Mouse (Mus musculus): ENCODE data around the gene Fgf6. TPM values are rescaled to one million over a fixed set of nuclear protein-coding genes. Genes with fewer than 3 reads are reported as not detected.

Gene Fgf6
- total and polyA plus RNA-seq, 2 experiments: not detected

DNA sequence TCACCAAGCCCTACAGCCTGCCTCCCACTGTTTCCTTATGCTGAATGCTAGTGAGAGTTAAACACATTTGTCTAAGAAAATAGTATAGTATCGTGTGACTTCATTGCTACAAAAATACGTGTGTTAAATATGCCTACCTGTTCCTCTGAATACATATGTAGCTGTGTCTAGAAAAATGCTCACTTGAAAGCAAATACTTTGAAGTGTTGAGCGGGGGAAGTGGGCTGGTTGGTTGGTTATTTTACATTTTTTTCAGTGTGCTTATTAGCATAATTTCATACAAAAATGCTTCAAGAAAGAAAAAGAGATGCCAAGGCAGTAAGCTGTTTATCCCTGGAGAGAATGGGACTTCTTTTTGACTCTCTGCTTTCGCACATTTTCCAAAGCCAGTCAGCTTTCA lies 44.6 kb downstream of the Fgf6 start:
- no peaks in the 10 kb centered on the region for H3K4me1 ChIP-seq (ENCODE audit: control insufficient read depth, insufficient read depth, low read length)
- no peak for DNase-seq (ENCODE audit: extremely low read depth, low read depth, low spot score)
- no peaks in the 10 kb centered on the region for H3K36me3 ChIP-seq (ENCODE audit: control insufficient read depth, insufficient read depth, low read length)
- WGBS: 83% methylated on average over 4 of the region's 4 CpGs
- no peaks in the 10 kb centered on the region for H3K79me2 ChIP-seq (ENCODE audit: control insufficient read depth, insufficient read depth, low read length)
- H3K4me3 ChIP-seq (ENCODE audit: insufficient read depth, low read depth, low read length): no peak overlapping the region
- no peak overlapping the region for H3K27ac ChIP-seq (replicated peaks; ENCODE audit: insufficient read depth, low read depth, low read length)
- H3K9ac ChIP-seq (ENCODE audit: low read depth, low read length): no peak overlapping the region
- peaks cover 3% of the 10 kb centered on the region; the same call in 1 of the 2 replicates for H3K27me3 ChIP-seq (ENCODE audit: control insufficient read depth, insufficient read depth, low read length)
- TF ChIP-seq POLR2A (IDR thresholded peaks at IDR 0.05; ENCODE audit: extremely low read depth, insufficient read depth, low read length) (no peak), CTCF (IDR thresholded peaks at IDR 0.05; ENCODE audit: low read depth, low read length) (no peak)

DNA sequence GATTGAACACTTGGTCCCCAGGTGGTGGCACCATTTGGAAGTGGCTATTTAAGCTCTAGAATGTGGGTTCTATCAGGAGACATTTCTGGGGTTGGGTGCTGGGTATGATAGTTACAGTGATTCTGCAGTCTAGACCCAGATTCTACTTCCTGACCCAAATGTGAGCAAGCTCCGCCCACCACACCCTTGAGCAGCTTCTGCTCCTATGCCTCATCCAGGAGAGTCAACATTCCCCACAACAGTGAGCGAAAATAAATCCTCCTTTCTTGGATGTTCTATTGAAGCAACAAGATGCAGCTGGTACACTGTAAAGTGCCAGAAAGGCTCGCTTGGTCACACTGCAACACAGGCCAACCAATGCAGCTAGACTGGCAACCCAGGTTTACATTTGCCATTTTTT lies 48.5 kb downstream of the Fgf6 start:
- no peak for DNase-seq (ENCODE audit: extremely low read depth, low read depth, low spot score)
- 85% methylated on average over 3 of the region's 3 CpGs for WGBS
- no peak for TF ChIP-seq CTCF (IDR thresholded peaks at IDR 0.05; ENCODE audit: low read depth, low read length)
- no peak for TF ChIP-seq POLR2A (IDR thresholded peaks at IDR 0.05; ENCODE audit: extremely low read depth, insufficient read depth, low read length)
- no peaks in the 10 kb centered on the region for H3K4me1 ChIP-seq (ENCODE audit: control insufficient read depth, insufficient read depth, low read length)
- H3K79me2 ChIP-seq (ENCODE audit: control insufficient read depth, insufficient read depth, low read length): no peaks in the 10 kb centered on the region
- H3K27ac ChIP-seq (replicated peaks; ENCODE audit: insufficient read depth, low read depth, low read length): no peak overlapping the region
- H3K9ac ChIP-seq (ENCODE audit: low read depth, low read length): no peak overlapping the region
- H3K36me3 ChIP-seq (ENCODE audit: control insufficient read depth, insufficient read depth, low read length): no peaks in the 10 kb centered on the region
- peaks cover 3% of the 10 kb centered on the region; the same call in 1 of the 2 replicates for H3K27me3 ChIP-seq (ENCODE audit: control insufficient read depth, insufficient read depth, low read length)
- H3K4me3 ChIP-seq (ENCODE audit: insufficient read depth, low read depth, low read length): no peak overlapping the region

DNA sequence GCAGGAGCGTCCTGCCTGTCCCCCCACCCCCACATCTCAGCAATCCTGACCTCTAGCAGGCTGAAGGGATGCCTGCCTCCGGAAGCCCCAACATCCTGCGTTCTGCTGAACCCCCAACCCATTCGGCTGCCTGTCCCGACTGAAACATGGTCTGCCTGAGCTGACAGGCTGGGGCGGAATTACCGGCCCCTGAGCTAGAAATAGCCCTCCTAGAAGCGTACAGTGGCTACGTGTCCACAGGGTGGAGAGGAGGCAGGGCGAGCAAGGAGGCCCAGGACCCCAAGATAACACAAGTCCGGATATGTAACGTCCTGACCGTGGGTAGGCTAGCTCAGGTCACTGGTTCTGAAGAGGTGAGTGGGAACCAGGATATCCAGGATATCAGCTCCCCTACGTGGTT lies 49.4 kb downstream of the Fgf6 start:
- no peak overlapping the region for H3K9ac ChIP-seq (ENCODE audit: low read depth, low read length)
- no peaks in the 10 kb centered on the region for H3K4me1 ChIP-seq (ENCODE audit: control insufficient read depth, insufficient read depth, low read length)
- WGBS: 10% methylated on average over 14 of the region's 14 CpGs
- no peak for TF ChIP-seq POLR2A (IDR thresholded peaks at IDR 0.05; ENCODE audit: extremely low read depth, insufficient read depth, low read length)
- no peak overlapping the region for H3K4me3 ChIP-seq (ENCODE audit: insufficient read depth, low read depth, low read length)
- H3K36me3 ChIP-seq (ENCODE audit: control insufficient read depth, insufficient read depth, low read length): no peaks in the 10 kb centered on the region
- no peaks in the 10 kb centered on the region for H3K79me2 ChIP-seq (ENCODE audit: control insufficient read depth, insufficient read depth, low read length)
- no peak for DNase-seq (ENCODE audit: extremely low read depth, low read depth, low spot score)
- H3K27me3 ChIP-seq (ENCODE audit: control insufficient read depth, insufficient read depth, low read length): peaks cover 3% of the 10 kb centered on the region; the same call in 1 of the 2 replicates
- H3K27ac ChIP-seq (replicated peaks; ENCODE audit: insufficient read depth, low read depth, low read length): no peak overlapping the region

DNA sequence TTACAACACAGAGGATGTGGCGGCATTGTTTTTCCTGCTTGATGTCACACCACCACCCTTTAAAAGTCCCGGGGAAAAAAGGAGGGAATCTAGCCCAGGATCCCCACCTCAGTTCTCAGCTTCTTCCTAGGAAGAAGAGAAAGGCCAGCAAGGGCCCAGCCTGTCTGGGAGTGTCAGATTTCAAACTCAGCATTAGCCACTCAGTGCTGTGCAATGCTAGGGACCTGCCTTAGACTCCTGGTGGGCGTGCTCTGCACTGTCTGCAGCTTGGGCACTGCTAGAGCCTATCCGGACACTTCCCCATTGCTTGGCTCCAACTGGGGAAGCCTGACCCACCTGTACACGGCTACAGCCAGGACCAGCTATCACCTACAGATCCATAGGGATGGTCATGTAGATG lies 57.4 kb downstream of the Fgf6 start, which contains the start of gene Fgf23:
Gene Fgf23 (plus strand): TSS at position 86 of the 400 bp plus-strand sequence.
- no peak within 1 kb of the TSS for H3K9ac ChIP-seq (ENCODE audit: low read depth, low read length)
- no peaks in the 10 kb centered on the region for H3K4me1 ChIP-seq (ENCODE audit: control insufficient read depth, insufficient read depth, low read length)
- H3K79me2 ChIP-seq (ENCODE audit: control insufficient read depth, insufficient read depth, low read length): no peaks in the 10 kb centered on the region
- DNase-seq (ENCODE audit: extremely low read depth, low read depth, low spot score): no peak
- no peak within 1 kb of the TSS for H3K4me3 ChIP-seq (ENCODE audit: insufficient read depth, low read depth, low read length)
- no peaks in the 10 kb centered on the region for H3K27me3 ChIP-seq (ENCODE audit: control insufficient read depth, insufficient read depth, low read length)
- H3K27ac ChIP-seq (replicated peaks; ENCODE audit: insufficient read depth, low read depth, low read length): no peak within 1 kb of the TSS
- 16% methylated on average over 5 of the region's 5 CpGs for WGBS
- no peaks in the 10 kb centered on the region for H3K36me3 ChIP-seq (ENCODE audit: control insufficient read depth, insufficient read depth, low read length)
- TF ChIP-seq POLR2A (IDR thresholded peaks at IDR 0.05; ENCODE audit: extremely low read depth, insufficient read depth, low read length) (no peak), CTCF (IDR thresholded peaks at IDR 0.05; ENCODE audit: low read depth, low read length) (no peak)

Other genes with a start within 250 kb of the Fgf6 start
- 143 and 144 TPM in 2 replicates for gene Ndufa9, start 166.4 kb upstream of the Fgf6 start, total RNA-seq (2014; rRNA removed)
- 125 and 132 TPM in 2 replicates for gene Ndufa9, start 166.4 kb upstream of the Fgf6 start, polyA plus RNA-seq (2012; rRNA removed)
- gene Akap3, start 162.5 kb upstream of the Fgf6 start, total RNA-seq (2014; rRNA removed): 0.09 TPM in 1 of 2 replicates, not detected in the other
- gene Akap3, start 162.5 kb upstream of the Fgf6 start, polyA plus RNA-seq (2012; rRNA removed): 0.02 TPM in 1 of 2 replicates, not detected in the other
- 0.07 TPM in 1 of 2 replicates, not detected in the other for gene Dyrk4, start 93.7 kb upstream of the Fgf6 start, total RNA-seq (2014; rRNA removed)
- gene Dyrk4, start 93.7 kb upstream of the Fgf6 start, polyA plus RNA-seq (2012; rRNA removed): not detected in 2 replicates
- 0.28 and 0.67 TPM in 2 replicates for gene Rad51ap1, start 76.0 kb upstream of the Fgf6 start, total RNA-seq (2014; rRNA removed)
- gene Rad51ap1, start 76.0 kb upstream of the Fgf6 start, polyA plus RNA-seq (2012; rRNA removed): 0.12 and 0.20 TPM in 2 replicates
- 9.7 and 13.9 TPM in 2 replicates for gene D6Wsu163e, start 75.6 kb upstream of the Fgf6 start, total RNA-seq (2014; rRNA removed)
- 2.6 and 2.7 TPM in 2 replicates for gene D6Wsu163e, start 75.6 kb upstream of the Fgf6 start, polyA plus RNA-seq (2012; rRNA removed)
- gene Fgf23, start 57.3 kb downstream of the Fgf6 start, total RNA-seq (2014; rRNA removed): not detected in 2 replicates
- gene Fgf23, start 57.3 kb downstream of the Fgf6 start, polyA plus RNA-seq (2012; rRNA removed): not detected in 2 replicates
- 2.3 and 2.4 TPM in 2 replicates for gene Tigar, start 94.0 kb downstream of the Fgf6 start, total RNA-seq (2014; rRNA removed)
- 3.8 and 4.2 TPM in 2 replicates for gene Tigar, start 94.0 kb downstream of the Fgf6 start, polyA plus RNA-seq (2012; rRNA removed)
- 5.3 and 6.0 TPM in 2 replicates for gene Ccnd2, start 136.6 kb downstream of the Fgf6 start, total RNA-seq (2014; rRNA removed)
- gene Ccnd2, start 136.6 kb downstream of the Fgf6 start, polyA plus RNA-seq (2012; rRNA removed): 2.4 and 5.0 TPM in 2 replicates

Data from liver, adult 2 months (tissue).